Mouse (Mus musculus) cortical plate, adult 2 months (tissue): ENCODE measurements around the gene Hist1h2bn.
"Not testable (repeated sequence)": the region's sequence is repeated elsewhere in the genome, so short reads cannot be mapped to it uniquely, and the experiment has no call there.

Experiments
- CTCF ChIP-seq: fragments of 200-500 bp; IDR thresholded peaks from 2 replicates; pipeline ENCODE4 v1.5.1; 2011; ENCODE audit warnings: mild to moderate bottlenecking, control low read depth, low read length; ENCODE audit not compliant: insufficient read depth; ENCODE audit errors: extremely low read depth
- POLR2A ChIP-seq: fragments of 200-500 bp; IDR thresholded peaks from 2 replicates; pipeline ENCODE4 v1.6.1; 2011; ENCODE audit warnings: mild to moderate bottlenecking, low read length, control low read depth; ENCODE audit not compliant: insufficient read depth; ENCODE audit errors: extremely low read depth

GRCm38 (mm10) chr13:21803058-21803457 is 49.1 kb downstream of the Hist1h2bn start:
- TF ChIP-seq CTCF, POLR2A: not testable (repeated sequence)
